Mouse (Mus musculus) central nervous system, embryonic 11.5 days (tissue): ENCODE measurements around the gene Spata31d1c. TPM values are rescaled to one million over a fixed set of nuclear protein-coding genes. Genes with fewer than 3 reads are reported as not detected.

Experiments
- polyA plus RNA-seq: library from polyadenylated mRNA; depleted of rRNA; stranded (reverse); fragments of >200 nt; gene quantifications from 2 replicates; pipeline ENCODE4 v1.2.3, GENCODE M21; 2012; rRNA removed

The Spata31d1c gene
- not detected in 2 replicates for polyA plus RNA-seq

GRCm38 (mm10) chr13:65032758-65033157 is at the start of gene Spata31d1c:
Gene Spata31d1c, plus strand, starts transcription at chr13:65033058.

GRCm38 (mm10) chr13:65052660-65053059 is 19.8 kb downstream of the Spata31d1c start, which contains the start of gene Prss47:
Gene Prss47, minus strand, starts transcription at chr13:65052760.

Other genes starting within 250 kb of the Spata31d1c start
- gene Cntnap3, start 129.1 kb upstream of the Spata31d1c start, polyA plus RNA-seq = 0.04 and 0.11 TPM in 2 replicates
- gene Spata31, start 115.7 kb upstream of the Spata31d1c start, polyA plus RNA-seq = not detected in 2 replicates
- gene Prss47, start 19.7 kb downstream of the Spata31d1c start, polyA plus RNA-seq = not detected in 2 replicates
- gene Mfsd14b, start 79.9 kb downstream of the Spata31d1c start, polyA plus RNA-seq = 13.6 and 28.2 TPM in 2 replicates
- gene Olfr465-ps1, start 105.0 kb downstream of the Spata31d1c start, polyA plus RNA-seq = not detected in 2 replicates
- gene Olfr466, start 117.2 kb downstream of the Spata31d1c start, polyA plus RNA-seq = not detected in 2 replicates
- gene Nlrp4f, start 172.9 kb downstream of the Spata31d1c start, polyA plus RNA-seq = 0.01 and 0.06 TPM in 2 replicates
- 0.06 TPM in 1 of 2 replicates, not detected in the other for gene Gm10775, start 226.5 kb downstream of the Spata31d1c start, polyA plus RNA-seq
- 40.2 and 46.2 TPM in 2 replicates for gene Zfp369, start 245.8 kb downstream of the Spata31d1c start, polyA plus RNA-seq